Mouse (Mus musculus): ENCODE results near the gene Ube2o.

Gene Ube2o

GRCm38 (mm10) chr11:116581376-116581814 lies at the start of gene Ube2o:
Gene Ube2o, minus strand, starts transcription at chr11:116581447.
- DNase-seq (ENCODE audit: low spot score in 2 of 2) = peak; percentile 83 to 85

GRCm38 (mm10) chr11:116630171-116630965 lies 49.1 kb upstream of the Ube2o start:
- DNase-seq (ENCODE audit: low spot score in 2 of 2) = no peak

- DNase-seq (ENCODE audit: low spot score in 2 of 2) = no peak
Observed at GRCm38 (mm10) chr11:116629472-116629871, 48.2 kb upstream of the Ube2o start.

- peak; percentile 94 to 97 for DNase-seq (ENCODE audit: low spot score in 2 of 2)
Observed at GRCm38 (mm10) chr11:116628712-116629111, 47.5 kb upstream of the Ube2o start.

GRCm38 (mm10) chr11:116627072-116628020 lies 46.1 kb upstream of the Ube2o start:
- DNase-seq (ENCODE audit: low spot score in 2 of 2) = no peak

- DNase-seq (ENCODE audit: low spot score in 2 of 2) = no peak
Observed at GRCm38 (mm10) chr11:116626299-116627071, 45.2 kb upstream of the Ube2o start, which contains the start of gene Rhbdf2. Gene Rhbdf2, minus strand, starts transcription at chr11:116627019.

GRCm38 (mm10) chr11:116625081-116626000 lies 44.1 kb upstream of the Ube2o start:
- no peak for DNase-seq (ENCODE audit: low spot score in 2 of 2)

- no peak for DNase-seq (ENCODE audit: low spot score in 2 of 2)
Observed at GRCm38 (mm10) chr11:116624131-116624832, 43.0 kb upstream of the Ube2o start.

GRCm38 (mm10) chr11:116623281-116624124 lies 42.3 kb upstream of the Ube2o start:
- DNase-seq (ENCODE audit: low spot score in 2 of 2) = no peak

- DNase-seq (ENCODE audit: low spot score in 2 of 2) = no peak
Observed at GRCm38 (mm10) chr11:116621258-116621704, 40.0 kb upstream of the Ube2o start.

- DNase-seq (ENCODE audit: low spot score in 2 of 2) = no peak
Observed at GRCm38 (mm10) chr11:116620559-116621253, 39.5 kb upstream of the Ube2o start.

GRCm38 (mm10) chr11:116620073-116620472 lies 38.8 kb upstream of the Ube2o start:
- DNase-seq (ENCODE audit: low spot score in 2 of 2) = no peak

- no peak for DNase-seq (ENCODE audit: low spot score in 2 of 2)
Observed at GRCm38 (mm10) chr11:116619561-116619960, 38.3 kb upstream of the Ube2o start.

- DNase-seq (ENCODE audit: low spot score in 2 of 2) = no peak
Observed at GRCm38 (mm10) chr11:116619156-116619555, 37.9 kb upstream of the Ube2o start.

- DNase-seq (ENCODE audit: low spot score in 2 of 2) = no peak
Observed at GRCm38 (mm10) chr11:116618666-116619065, 37.4 kb upstream of the Ube2o start.

- no peak for DNase-seq (ENCODE audit: low spot score in 2 of 2)
Observed at GRCm38 (mm10) chr11:116617641-116618040, 36.4 kb upstream of the Ube2o start.

- no peak for DNase-seq (ENCODE audit: low spot score in 2 of 2)
Observed at GRCm38 (mm10) chr11:116616438-116617118, 35.3 kb upstream of the Ube2o start.
